Mouse (Mus musculus) G1E (cell line): Measurements from ENCODE around the gene Tefm. TPM values are rescaled to one million over a fixed set of nuclear protein-coding genes. Genes with fewer than 3 reads are reported as not detected.
"Not testable (repeated sequence)": the region's sequence is repeated elsewhere in the genome, so short reads cannot be mapped to it uniquely, and the experiment has no call there.

Experiments
- ATAC-seq: 2 replicates; pipeline ENCODE4 v1.8.0; 2016; ENCODE audit warnings: mild to moderate bottlenecking; ENCODE audit not compliant: insufficient number of reproducible peaks, poor library complexity, low FRiP score, severe bottlenecking; ENCODE audit errors: extremely low read depth
- DNase-seq: peaks from one replicate; pipeline ENCODE4 v3.0.0; 2012; ENCODE audit warnings: low spot score
- H3K27me3 ChIP-seq: 2 replicates; pipeline ENCODE4 v1.6.1; 2012; ENCODE audit warnings: mild to moderate bottlenecking, low read length, inconsistent platforms; ENCODE audit not compliant: insufficient read depth
- H3K36me3 ChIP-seq: replicated peaks from 2 replicates; pipeline ENCODE3; 2012; ENCODE audit warnings: mild to moderate bottlenecking, inconsistent platforms
- H3K4me1 ChIP-seq: 2 replicates; pipeline ENCODE4 v1.6.1; 2012; ENCODE audit warnings: low read depth, low read length, inconsistent platforms, mixed read lengths; ENCODE audit not compliant: insufficient read depth
- H3K4me3 ChIP-seq: 2 replicates; pipeline ENCODE4 v1.5.1; 2012; ENCODE audit warnings: low read depth, mild to moderate bottlenecking, inconsistent platforms, low read length, moderate library complexity, mixed read lengths
- H3K9me3 ChIP-seq: replicated peaks from 2 replicates; pipeline ENCODE4 v1.6.1; 2012; ENCODE audit warnings: inconsistent platforms
- CTCF ChIP-seq: IDR thresholded peaks from 2 replicates; pipeline ENCODE4 v1.5.1; 2012; ENCODE audit warnings: low read depth, low read length, inconsistent platforms, mixed read lengths
- GATA1 ChIP-seq: IDR thresholded peaks from 2 replicates; pipeline ENCODE4 v1.6.1; 2012; ENCODE audit warnings: borderline replicate concordance, low read length, inconsistent platforms, mixed read lengths
- GATA2 ChIP-seq: IDR thresholded peaks from 2 replicates; pipeline ENCODE4 v1.6.1; 2012; ENCODE audit warnings: low read depth, low read length, inconsistent platforms, borderline replicate concordance
- POLR2AphosphoS5 ChIP-seq: IDR thresholded peaks from 2 replicates; pipeline ENCODE4 v1.6.1; 2012; ENCODE audit warnings: low read depth, low read length, inconsistent platforms; ENCODE audit not compliant: insufficient replicate concordance
- TAL1 ChIP-seq: conservative IDR thresholded peaks from 2 replicates; pipeline ENCODE4 v1.6.1; 2012; ENCODE audit warnings: low read depth, low read length, inconsistent platforms, mixed read lengths
- polyA plus RNA-seq: library from polyadenylated mRNA; stranded (reverse); fragments of >175 nt; gene quantifications from 2 replicates; pipeline ENCODE4 v1.2.3, GENCODE M21; 2012
- total RNA-seq, 2 experiments: library from RNA; stranded (forward) in 1 of 2; stranded (reverse) in 1 of 2; fragments of 200-1000 nt in 1 of 2; fragments of >200 nt in 1 of 2; fragmentation: Nextera tagmentation in 1 of 2; gene quantifications; 2 replicates each; pipeline ENCODE4 v1.2.3; 2014 to 2017

The Tefm gene
- 15.9 and 16.3 TPM in 2 replicates for total RNA-seq (2014; fragmentation: Nextera tagmentation)
- total RNA-seq (2017), result 24.4 and 27.1 TPM in 2 replicates
- 1.0 and 1.4 TPM in 2 replicates for polyA plus RNA-seq

DNA sequence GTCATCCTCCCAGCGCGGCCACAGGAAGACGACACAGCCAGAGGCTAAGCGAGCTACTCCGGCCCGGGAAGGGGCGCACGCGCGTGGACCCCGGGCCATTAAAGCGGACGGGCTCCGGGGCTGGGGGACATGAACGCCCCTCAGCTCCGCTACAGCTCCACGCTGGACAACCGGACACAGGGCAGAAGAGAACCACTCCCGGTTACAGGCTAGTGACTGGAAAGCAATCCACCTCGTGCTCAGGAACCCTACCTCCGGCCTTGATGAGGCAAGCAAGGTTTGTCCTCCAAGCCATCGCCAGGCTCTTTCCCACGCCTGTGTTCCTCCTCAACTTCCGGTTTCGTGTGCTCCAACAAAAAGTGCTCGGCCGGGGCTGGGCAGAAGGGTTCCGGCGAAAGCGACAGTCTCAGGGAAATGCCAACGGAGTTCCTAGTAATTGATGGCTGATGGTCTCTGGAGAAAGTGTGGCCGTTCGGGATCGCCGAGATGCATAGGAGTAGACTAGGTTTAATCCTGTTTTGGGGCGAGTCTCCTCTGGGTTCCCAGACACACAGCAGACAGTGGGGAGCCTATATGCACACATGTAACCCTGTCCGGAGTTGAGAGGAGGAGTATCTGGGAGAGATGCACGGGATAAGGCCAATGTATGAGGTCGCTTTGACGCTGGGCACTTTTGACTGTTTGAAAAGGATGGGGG lies at the start of gene Tefm:
Gene Tefm, minus strand, starts transcription at position 351 of the 697 bp plus-strand sequence.
- Histone ChIP-seq H3K9me3 (no peaks in the 10 kb centered on the region), H3K27me3 (no peaks in the 10 kb centered on the region), H3K36me3 (peaks cover 35% of the 10 kb centered on the region), H3K4me3 (peak within 1 kb of the TSS; percentile 86), H3K4me1 (peaks cover 47% of the 10 kb centered on the region)
- ATAC-seq (peak; percentile 88), DNase-seq (peak; percentile 67)
- TF ChIP-seq POLR2AphosphoS5, result no peak

DNA sequence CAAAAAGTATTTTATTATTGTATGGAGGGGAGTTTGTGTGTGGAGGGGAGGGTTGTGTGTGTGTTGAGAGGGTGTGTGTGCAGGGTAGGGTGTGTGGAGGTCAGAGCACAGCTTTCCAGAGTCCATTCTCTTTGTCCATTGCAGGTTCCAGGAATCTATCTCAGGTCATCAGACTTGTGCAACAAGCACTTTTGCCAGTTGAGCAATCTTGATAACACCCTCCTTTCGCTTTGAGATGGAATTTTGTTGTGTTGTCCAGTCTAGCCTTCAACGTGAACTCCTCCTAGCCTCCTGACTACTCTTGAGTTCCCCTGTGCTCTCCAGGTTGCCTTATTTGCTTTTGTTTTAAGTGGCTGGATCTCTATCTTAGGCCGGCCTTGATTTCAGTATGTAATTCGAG lies 48.3 kb upstream of the Tefm start:
- TF ChIP-seq CTCF, result no peak
- no peak for TF ChIP-seq TAL1
- no peak for TF ChIP-seq GATA1
- no peak for TF ChIP-seq GATA2
- TF ChIP-seq POLR2AphosphoS5, result no peak
- no peak overlapping the region for H3K4me3 ChIP-seq
- peaks cover 5% of the 10 kb centered on the region for H3K9me3 ChIP-seq
- no peaks in the 10 kb centered on the region for H3K27me3 ChIP-seq
- H3K36me3 ChIP-seq, result peaks cover 61% of the 10 kb centered on the region
- H3K4me1 ChIP-seq, result 0 out of 2 replicates have a peak, but pooled peaks cover 2% of the 10 kb centered on the region
- DNase-seq, result no peak
- no peak for ATAC-seq

DNA sequence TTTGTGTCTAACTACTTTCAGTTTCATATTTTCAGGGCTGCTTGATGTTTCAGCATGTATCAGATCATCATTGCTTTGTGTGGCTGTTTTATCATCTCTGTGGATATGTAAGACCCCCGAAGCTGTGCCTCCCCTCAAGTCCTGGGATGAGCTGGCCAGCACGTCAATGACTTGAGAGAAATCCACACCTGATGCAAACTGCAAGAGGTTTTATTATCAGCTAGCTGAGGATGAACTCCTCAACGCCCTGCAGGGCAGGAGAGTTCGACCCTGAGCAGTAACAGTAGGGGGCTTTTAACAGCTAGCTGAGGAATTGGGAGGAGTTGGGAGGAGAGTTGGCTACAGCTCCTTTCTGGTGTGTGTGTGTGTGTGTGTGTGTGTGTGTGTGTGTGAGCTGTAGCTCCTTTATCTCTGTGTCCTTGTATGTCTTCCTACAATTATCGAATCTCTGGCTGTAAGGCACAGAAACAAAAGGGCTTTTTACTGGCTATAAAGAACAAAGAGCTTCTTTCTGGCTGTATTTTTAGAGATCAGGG lies 43.5 kb upstream of the Tefm start:
- H3K4me3 ChIP-seq, H3K9me3 ChIP-seq, H3K4me1 ChIP-seq, H3K27me3 ChIP-seq, DNase-seq, ATAC-seq: not testable (repeated sequence)
- H3K36me3 ChIP-seq, result peaks cover 24% of the 10 kb centered on the region

- H3K36me3 ChIP-seq, result peaks cover 16% of the 10 kb centered on the region
- DNase-seq (no peak), ATAC-seq (no peak)
- TF ChIP-seq TAL1, result no peak
- TF ChIP-seq CTCF, result no peak
- TF ChIP-seq POLR2AphosphoS5, result no peak
- no peak for TF ChIP-seq GATA2
- no peak for TF ChIP-seq GATA1
- peak overlapping the region; percentile 99 for H3K4me3 ChIP-seq
- H3K9me3 ChIP-seq, result no peaks in the 10 kb centered on the region; the same call in 1 of the 2 replicates
- H3K4me1 ChIP-seq, result peaks cover 9% of the 10 kb centered on the region
- H3K27me3 ChIP-seq, result no peaks in the 10 kb centered on the region
These were observed 42.6 kb upstream of the Tefm start for GRCm38 (mm10) chr11:80184531-80185071.

- H3K27me3 ChIP-seq, result no peaks in the 10 kb centered on the region
- H3K4me3 ChIP-seq, result peak within 1 kb of the TSS; percentile 99
- peaks cover 9% of the 10 kb centered on the region for H3K4me1 ChIP-seq
- peak; percentile 94 for DNase-seq
- peaks cover 9% of the 10 kb centered on the region for H3K36me3 ChIP-seq
- peak; percentile 72; the same call in 1 of the 2 replicates for TF ChIP-seq POLR2AphosphoS5
- no peak for TF ChIP-seq GATA2
- H3K9me3 ChIP-seq, result no peaks in the 10 kb centered on the region; the same call in 1 of the 2 replicates
- ATAC-seq, result peak; percentile 96
These were observed 41.8 kb upstream of the Tefm start, which contains the start of gene Rnf135 for GRCm38 (mm10) chr11:80183705-80184255. Gene Rnf135 (plus strand): TSS chr11:80183851.

DNA sequence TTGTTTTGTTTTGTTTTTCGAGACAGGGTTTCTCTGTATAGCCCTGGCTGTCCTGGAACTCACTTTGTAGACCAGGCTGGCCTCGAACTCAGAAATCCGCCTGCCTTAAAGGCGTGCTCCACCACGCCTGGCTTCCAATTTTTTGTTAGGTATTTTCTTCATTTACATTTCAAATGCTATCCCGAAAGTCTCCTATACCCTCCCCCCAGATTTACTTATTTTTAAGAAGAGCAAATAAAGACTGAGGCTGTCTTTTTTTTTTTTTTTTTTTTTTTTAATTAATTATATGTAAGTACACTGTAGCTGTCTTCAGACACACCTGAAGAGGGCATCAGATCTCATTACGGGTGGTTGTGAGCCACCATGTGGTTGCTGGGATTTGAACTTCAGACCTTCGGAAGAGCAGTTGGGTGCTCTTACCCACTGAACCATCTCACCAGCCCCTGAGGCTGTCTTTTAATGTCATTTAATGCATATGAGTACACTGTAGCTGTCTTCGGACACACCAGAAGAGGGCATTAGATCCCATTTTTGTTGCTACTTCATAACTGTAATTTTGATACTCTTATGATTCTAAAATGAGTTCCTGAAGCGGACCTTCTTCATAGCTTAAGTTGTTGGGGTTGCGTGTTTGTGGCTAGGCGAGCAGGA lies 41.2 kb upstream of the Tefm start:
- Histone ChIP-seq H3K4me3 (peak overlapping the region; percentile 99), H3K4me1 (peaks cover 13% of the 10 kb centered on the region)
- not testable (repeated sequence) for ATAC-seq, H3K36me3 ChIP-seq, H3K9me3 ChIP-seq, DNase-seq, H3K27me3 ChIP-seq
